In the genomic region with DNA sequence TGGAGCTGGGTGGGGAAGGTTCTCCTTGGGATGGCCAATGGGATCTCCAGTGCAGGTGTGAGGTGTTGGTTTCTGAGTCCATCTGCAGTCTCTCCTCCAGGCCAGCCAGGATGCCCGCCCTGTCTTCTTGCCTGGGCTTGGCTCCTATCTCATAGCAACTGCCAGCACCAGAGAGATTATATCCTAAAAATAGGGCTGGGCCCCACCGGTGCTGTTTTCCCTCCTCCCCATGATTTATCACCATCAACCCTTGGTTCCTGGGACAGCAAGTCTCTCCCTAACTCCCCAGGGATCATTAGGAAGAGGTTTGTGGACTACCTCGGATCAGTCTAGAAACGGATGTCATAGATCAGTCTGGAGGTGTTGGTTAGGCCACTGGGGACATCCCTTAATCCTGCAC, we compare ENCODE assay signal across 21 mouse cellular contexts. TPM values are rescaled to one million over a fixed set of nuclear protein-coding genes. Genes with fewer than 3 reads are reported as not detected.
"Had no signal": no experiment of that assay in that cellular context is flagged by ENCODE, and none has a peak within 500 bp of the region (broad histone marks: within the 10 kb centered on the region; RNA-seq: fewer than 3 reads in every experiment).

No protein-coding gene starts in this region.

- H3K27ac ChIP-seq: limb, embryonic 15.5 days; liver, embryonic 12.5 days; macrophage; midbrain, embryonic 15.5 days; neural tube, embryonic 12.5 days; stomach, embryonic 15.5 days had no signal

- H3K9ac ChIP-seq: limb, embryonic 15.5 days; liver, embryonic 12.5 days; lung, embryonic 14.5 days; midbrain, embryonic 15.5 days; neural tube, embryonic 12.5 days; stomach, embryonic 15.5 days had no signal

- H3K4me3 ChIP-seq: limb, embryonic 15.5 days; liver, embryonic 12.5 days; megakaryocyte, embryonic 14.5 days; midbrain, embryonic 15.5 days; neural tube, embryonic 12.5 days; stomach, embryonic 15.5 days had no signal

- H3K4me2 ChIP-seq: limb, embryonic 15.5 days; liver, embryonic 12.5 days; lung, embryonic 14.5 days; midbrain, embryonic 11.5 days; midbrain, embryonic 15.5 days; neural tube, embryonic 12.5 days; stomach, embryonic 15.5 days had no signal

- H3K4me1 ChIP-seq: limb, embryonic 15.5 days; liver, embryonic 12.5 days; midbrain, embryonic 15.5 days had no signal

- H3K27me3 ChIP-seq: limb, embryonic 15.5 days; midbrain, embryonic 15.5 days; neural tube, embryonic 12.5 days; stomach, embryonic 15.5 days had no signal

- H3K9me3 ChIP-seq: limb, embryonic 15.5 days; liver, embryonic 12.5 days; megakaryocyte, embryonic 14.5 days; midbrain, embryonic 15.5 days; neural tube, embryonic 12.5 days; stomach, embryonic 15.5 days had no signal

- DNase-seq: kidney, postnatal 25 days; layer of hippocampus, adult 9-11 months; layer of hippocampus, postnatal 36 days; lung, embryonic 14.5 days; lung, postnatal 14 days; right cerebral cortex, postnatal 4 days; thymus, adult 2 months; thymus, postnatal 36 days had no signal

- ATAC-seq: liver, embryonic 12.5 days; midbrain, embryonic 15.5 days had no signal

- H3K36me3 ChIP-seq: limb, embryonic 15.5 days; liver, embryonic 12.5 days; midbrain, embryonic 15.5 days; neural tube, embryonic 12.5 days; stomach, embryonic 15.5 days had no signal

RNA-seq across cellular contexts. Expression of a gene that starts 11.1 kb away (rescaled TPM):
- total RNA-seq: layer of hippocampus, postnatal 36 days; left cerebral cortex, adult 8-10 months; left cerebral cortex, postnatal 25 days; monocyte, adult 5-6 weeks had no signal
- polyA plus RNA-seq: limb, embryonic 11.5 days; macrophage; midbrain, embryonic 11.5 days; midbrain, embryonic 15.5 days; neural tube, embryonic 12.5 days; testis, adult 2 months had no signal
